Mouse (Mus musculus) v-Abl transformed pro-B cells (cell line): ENCODE measurements around the gene Ptp4a2.

Experiments
- in situ Hi-C, 2 experiments: fragments of 400-800 bp; cut with MboI; formaldehyde crosslinking; loops; one replicate each; pipeline ENCODE4 v1.15.1; 2025; ENCODE audit not compliant: unreplicated experiment in 2 of 2

Gene Ptp4a2

DNA sequence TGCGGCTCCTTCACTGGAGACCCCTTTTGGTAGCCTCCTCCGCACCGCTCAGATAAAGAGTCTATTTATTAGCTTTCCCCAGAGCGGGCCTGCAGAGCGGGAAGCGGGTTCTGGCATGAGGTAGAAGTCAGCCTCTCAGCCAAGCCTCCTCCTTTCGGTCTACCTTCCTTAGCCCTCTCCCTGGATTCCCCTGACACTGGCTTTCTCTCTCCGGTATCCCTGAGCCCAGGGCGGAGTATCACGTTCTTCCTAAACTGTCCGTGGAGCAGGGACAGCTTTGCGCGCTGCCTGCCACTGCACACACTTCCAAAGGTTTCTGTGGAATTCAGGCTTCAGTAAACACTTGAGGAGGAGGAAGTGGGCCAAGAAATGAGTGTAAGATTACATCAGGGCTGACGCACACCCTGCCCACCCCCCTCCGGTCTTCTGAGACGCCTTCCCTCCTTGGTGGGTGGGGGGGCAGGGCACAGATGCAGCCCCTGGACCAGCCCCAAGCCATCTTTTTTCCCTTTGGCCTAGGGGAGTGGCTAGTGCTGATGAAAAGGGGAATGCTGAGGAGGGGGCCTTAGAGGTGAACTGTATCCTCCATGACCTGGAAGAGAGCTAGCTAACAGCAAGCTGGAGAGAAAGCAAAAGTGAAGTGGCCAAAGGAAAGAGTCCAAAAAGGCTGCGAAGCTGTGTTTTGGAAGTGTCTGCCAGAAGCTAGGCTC, 15.7 kb upstream of the Ptp4a2 start:
- in situ Hi-C loops: no loop called here

DNA sequence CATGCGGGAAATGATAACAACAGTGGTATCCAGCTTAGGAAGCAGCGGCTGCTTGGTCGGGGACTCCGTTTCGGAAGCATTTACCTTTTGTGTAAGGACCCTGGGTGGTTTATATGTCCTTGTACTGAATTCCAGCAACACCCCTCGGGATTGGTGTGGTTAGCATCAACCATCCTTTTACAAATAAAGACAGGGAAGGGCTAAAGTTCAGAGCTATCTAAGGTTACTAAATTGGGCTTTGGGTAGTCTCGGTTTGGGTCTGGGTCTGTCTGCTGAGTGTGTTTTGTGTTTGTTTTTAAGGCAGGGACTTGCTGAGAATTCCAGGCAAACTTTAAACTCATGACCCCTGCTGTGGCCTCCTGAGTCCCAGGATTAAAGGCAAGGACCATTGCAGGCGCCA, 15.2 kb upstream of the Ptp4a2 start:
- in situ Hi-C loops: no loop called here

DNA sequence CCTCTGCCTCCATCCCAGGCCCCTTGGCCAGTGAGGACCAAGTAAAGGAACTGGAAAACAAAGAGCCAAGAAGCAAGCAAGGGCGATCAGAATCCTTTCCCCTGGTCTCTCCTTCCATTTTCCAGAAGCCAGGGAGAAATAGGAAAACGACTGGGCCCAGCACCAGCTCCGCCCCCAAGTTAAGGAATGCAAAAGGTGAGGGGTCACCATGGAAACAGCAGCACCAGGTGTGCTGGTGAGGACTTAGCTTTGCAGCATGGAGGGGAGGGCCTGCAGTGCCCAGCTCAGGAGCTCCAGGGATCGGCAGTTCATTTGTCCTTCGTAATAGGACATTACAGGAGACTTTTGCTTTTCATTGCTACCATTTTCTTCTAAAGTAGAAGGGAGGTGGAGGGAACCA, 13.0 kb upstream of the Ptp4a2 start:
- in situ Hi-C loops: no loop called here

DNA sequence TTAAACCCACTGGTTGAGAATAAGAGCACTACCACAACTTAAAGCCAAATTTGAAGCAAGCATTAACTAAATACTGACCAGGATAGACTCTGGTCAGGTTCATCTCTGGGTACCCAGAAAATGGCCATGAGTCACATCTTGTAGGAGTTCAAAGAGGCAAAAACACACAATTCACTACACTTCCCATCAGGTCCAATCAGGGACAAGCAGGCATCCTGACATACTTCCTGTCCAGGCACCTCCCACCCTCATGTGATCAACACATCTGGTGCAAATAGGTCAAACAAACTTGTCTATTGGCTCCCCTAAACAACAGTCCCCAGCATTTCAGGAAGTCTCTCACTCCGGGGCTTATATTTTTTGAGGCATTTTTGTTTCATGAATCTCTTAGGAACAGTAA, 7.7 kb upstream of the Ptp4a2 start:
- in situ Hi-C loops: no loop called here

GRCm38 (mm10) chr4:129805059-129805458, 6.0 kb upstream of the Ptp4a2 start:
- in situ Hi-C loops: no loop called here

- in situ Hi-C loops: no loop called here
Measured at GRCm38 (mm10) chr4:129811605-129812468, 818 bp downstream of the Ptp4a2 start.

GRCm38 (mm10) chr4:129817591-129817990, 6.6 kb downstream of the Ptp4a2 start:
- in situ Hi-C loops: no loop called here

DNA sequence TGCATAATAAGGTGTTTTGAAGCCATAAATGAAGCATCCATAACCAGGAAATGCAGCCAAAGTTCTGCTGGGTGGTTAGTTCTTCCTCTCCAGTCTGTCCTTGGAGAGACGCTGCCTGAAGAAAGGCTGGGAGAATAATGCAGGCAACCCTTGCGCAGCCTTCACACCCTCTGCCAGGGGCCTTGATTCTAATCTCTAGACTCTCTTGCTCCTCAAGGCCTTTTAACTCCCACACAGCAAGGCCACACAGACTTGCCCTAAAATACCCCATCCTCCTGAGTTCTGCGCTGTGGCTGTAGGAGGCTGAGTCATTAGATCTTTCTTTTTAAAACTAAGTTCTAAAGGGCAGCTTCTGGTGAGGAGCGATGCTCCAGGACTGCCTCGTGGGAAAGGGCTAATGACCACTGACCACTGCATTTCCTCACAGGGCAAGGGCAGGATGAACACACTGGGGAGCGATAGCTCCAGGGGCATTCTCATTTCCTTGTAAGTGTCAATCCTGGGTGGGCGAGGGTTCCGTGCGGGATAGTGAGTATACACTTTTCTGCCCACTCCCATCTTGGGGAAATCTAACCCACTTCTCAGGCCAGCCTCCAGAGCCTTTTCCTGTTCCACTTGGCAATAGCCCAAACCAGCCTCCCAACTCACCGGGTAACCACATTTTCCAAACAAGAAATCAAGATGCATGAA, 7.6 kb downstream of the Ptp4a2 start:
- in situ Hi-C loops: no loop called here

DNA sequence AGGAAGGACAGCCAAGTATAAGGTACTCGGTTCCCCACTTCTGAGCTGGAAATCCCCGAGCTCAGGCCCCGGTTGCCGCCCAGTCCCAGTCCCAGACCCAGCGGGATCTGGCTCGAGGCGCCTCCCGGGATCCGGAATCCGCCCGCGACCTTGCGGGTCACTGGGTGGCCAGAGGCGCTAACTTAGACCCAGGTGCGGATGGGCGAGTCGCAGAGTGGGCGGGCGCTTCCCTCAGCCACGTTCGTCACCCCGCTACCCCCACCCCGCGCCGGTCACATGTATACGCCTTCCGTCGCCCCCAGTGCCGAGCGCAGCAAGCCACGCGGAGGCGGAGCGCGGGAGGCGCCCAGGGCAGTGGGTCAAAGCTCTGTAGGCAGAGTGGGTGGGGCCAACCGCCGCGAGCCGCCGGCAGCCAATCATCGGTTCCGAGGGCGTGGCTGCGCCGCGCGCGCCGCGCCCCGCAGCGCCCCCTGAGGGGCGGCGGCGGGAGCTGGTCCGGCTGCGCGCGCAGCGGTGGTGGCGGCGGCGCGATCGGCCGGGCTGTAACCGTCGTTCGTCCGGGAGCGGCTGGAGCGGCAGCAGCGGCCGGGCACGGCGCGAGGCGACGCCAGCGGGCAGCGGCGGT, 8.8 kb downstream of the Ptp4a2 start:
- in situ Hi-C loops: no loop called here

- in situ Hi-C loops: no loop called here
Measured at GRCm38 (mm10) chr4:129820417-129821086, 9.5 kb downstream of the Ptp4a2 start.

GRCm38 (mm10) chr4:129821087-129821616, 10.1 kb downstream of the Ptp4a2 start:
- in situ Hi-C loops: no loop called here

DNA sequence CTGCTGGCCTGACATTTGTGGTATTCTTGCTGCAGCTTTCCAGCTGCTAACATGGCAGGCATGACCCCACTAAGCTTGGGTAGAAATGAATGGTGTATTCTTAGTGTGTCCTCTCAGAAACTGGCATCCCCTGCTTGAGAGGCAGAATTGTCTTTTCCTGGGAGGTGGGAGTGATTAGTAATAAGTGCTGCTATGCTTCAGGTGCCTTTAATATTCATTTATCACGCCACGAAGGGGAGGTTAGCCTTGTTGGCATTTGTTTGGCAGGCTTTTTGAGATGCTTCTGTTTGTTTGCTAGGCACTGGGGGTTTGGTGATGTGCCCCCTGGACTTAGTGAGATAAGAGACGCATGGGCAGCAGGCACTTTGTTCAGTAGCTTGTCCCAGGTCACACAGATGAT, 11.3 kb downstream of the Ptp4a2 start:
- in situ Hi-C loops: no loop called here

DNA sequence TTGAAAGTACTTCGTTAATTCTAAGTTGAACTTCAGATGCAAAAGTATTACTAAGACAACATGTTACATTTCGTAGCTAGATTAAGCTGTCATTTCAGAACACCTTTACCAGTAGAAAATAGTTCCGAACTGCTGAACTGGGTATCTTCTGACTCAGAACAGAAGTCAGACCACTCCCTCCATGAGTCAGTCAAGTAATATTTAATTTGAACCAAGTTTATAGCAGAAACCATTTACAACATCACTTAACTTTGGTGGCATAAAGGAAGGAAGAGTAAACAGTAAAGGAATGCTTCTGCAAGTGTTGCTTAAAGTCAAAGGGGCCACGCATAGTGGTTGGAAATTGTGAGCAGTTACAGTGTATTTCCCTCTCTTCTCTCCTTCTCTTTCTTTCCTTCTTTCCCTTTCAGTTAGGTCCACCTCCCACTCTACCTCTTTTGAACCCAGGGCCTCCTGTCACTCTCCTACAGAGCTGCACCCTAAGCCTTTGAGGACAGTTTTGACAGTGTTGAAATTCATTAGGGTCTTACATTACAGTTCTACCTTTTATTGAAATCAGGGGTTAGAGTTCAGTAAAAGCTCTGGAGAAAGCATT, 12.3 kb downstream of the Ptp4a2 start:
- in situ Hi-C loops: no loop called here

GRCm38 (mm10) chr4:129827611-129828010, 16.6 kb downstream of the Ptp4a2 start:
- in situ Hi-C loops: no loop called here

DNA sequence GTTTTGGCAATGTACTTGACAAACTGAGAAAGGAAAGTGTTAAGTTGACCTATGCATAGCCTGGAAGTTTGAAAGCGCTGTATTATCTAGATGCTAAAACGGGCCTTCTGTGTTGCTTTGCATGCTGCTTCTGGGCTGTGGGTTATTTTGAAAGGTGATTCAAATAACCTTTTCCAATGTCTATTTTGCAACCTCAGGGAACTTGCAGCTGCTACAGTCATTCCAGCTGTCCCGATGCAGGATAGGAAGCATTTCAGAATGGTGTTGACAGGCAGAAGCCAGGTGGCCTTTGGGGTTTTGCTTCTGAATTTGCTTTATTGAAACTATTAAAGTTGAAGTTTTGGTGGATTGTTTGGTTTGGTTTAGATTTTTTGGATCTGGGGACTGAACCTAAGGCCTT, 17.1 kb downstream of the Ptp4a2 start:
- in situ Hi-C loops: no loop called here

DNA sequence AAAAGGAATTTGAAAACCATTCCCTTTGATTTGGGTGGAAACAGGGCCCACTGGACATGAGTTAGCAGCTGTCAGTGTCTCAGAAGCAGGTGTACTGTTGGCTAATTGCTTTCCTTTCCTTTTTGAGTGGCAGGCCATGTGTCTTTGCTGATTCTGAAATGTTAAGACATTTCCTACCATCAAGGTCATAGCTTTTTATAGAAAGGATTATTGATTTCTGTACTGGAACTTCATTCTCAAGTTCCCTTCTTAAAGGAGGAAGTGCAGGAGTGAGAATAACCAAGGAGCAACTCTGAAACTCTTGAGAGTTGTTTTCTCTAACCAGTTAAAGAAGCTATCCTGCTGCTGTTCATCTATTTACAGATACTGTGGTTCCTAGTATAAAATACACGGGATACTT, 18.8 kb downstream of the Ptp4a2 start:
- in situ Hi-C loops: no loop called here

- in situ Hi-C loops: no loop called here
Measured at GRCm38 (mm10) chr4:129830343-129830944, 19.4 kb downstream of the Ptp4a2 start.

- in situ Hi-C loops: no loop called here
Measured at GRCm38 (mm10) chr4:129834581-129834980, 23.6 kb downstream of the Ptp4a2 start.

- in situ Hi-C loops: no loop called here
Measured at GRCm38 (mm10) chr4:129835296-129835695, 24.3 kb downstream of the Ptp4a2 start.
